ENCODE assay signal across 17 mouse cellular contexts in genomic region chr12:26937836-26938235, GRCm38 (mm10).
DNase-seq lines count a peak whose midpoint lies in the region; ATAC-seq lines count a peak whose summit lies in the region.
"Had no signal": no experiment of that assay in that cellular context is flagged by ENCODE, and none has a peak within 500 bp of the region (broad histone marks: within the 10 kb centered on the region; RNA-seq: fewer than 3 reads in every experiment).

No protein-coding gene starts in this region.

- H3K9me3 ChIP-seq in hindbrain, embryonic 14.5 days (ENCODE audit: control insufficient read depth, low read length): 0 out of 2 replicates have a peak, but pooled peaks cover 3% of the 10 kb centered on the region
- H3K9me3 ChIP-seq in hindbrain, embryonic 10.5 days: peaks cover 4% of the 10 kb centered on the region; the same call in 1 of the 2 replicates
- no peaks in the 10 kb centered on the region for H3K9me3 ChIP-seq in midbrain, embryonic 12.5 days

- peaks cover 15% of the 10 kb centered on the region; the same call in 1 of the 2 replicates for H3K4me1 ChIP-seq in hindbrain, embryonic 14.5 days (replicated peaks; ENCODE audit: control insufficient read depth, insufficient read depth, low read length)
- peaks cover 18% of the 10 kb centered on the region for H3K4me1 ChIP-seq in hindbrain, embryonic 10.5 days (replicated peaks)
- peaks cover 21% of the 10 kb centered on the region for H3K4me1 ChIP-seq in midbrain, embryonic 12.5 days

- H3K4me3 ChIP-seq in hindbrain, embryonic 14.5 days (replicated peaks; ENCODE audit: low read length): no peak overlapping the region
- H3K4me3 ChIP-seq in hindbrain, embryonic 10.5 days: no peak overlapping the region
- no peak overlapping the region for H3K4me3 ChIP-seq in midbrain, embryonic 12.5 days
- H3K4me3 ChIP-seq: embryonic facial prominence, embryonic 10.5 days; neural tube, embryonic 12.5 days had no signal

- H3K4me2 ChIP-seq in hindbrain, embryonic 14.5 days (replicated peaks): no peak overlapping the region
- H3K4me2 ChIP-seq in midbrain, embryonic 12.5 days (replicated peaks): no peak overlapping the region
- H3K4me2 ChIP-seq: neural tube, embryonic 12.5 days had no signal

- ATAC-seq in hindbrain, embryonic 14.5 days (ENCODE audit: low FRiP score): no peak
- no peak for ATAC-seq in midbrain, embryonic 12.5 days (ENCODE audit: low FRiP score, low read depth)
- no peak for ATAC-seq in frontal cortex, adult (ENCODE audit: low TSS enrichment)
- ATAC-seq: liver, postnatal 0 days had no signal

- peak overlapping the region; percentile 52 for H3K27ac ChIP-seq in hindbrain, embryonic 14.5 days
- H3K27ac ChIP-seq in hindbrain, embryonic 10.5 days: no peak overlapping the region
- H3K27ac ChIP-seq in midbrain, embryonic 12.5 days (replicated peaks): peak overlapping the region; percentile 69
- H3K27ac ChIP-seq: embryonic facial prominence, embryonic 10.5 days; neural tube, embryonic 12.5 days had no signal

- no peaks in the 10 kb centered on the region for H3K27me3 ChIP-seq in hindbrain, embryonic 14.5 days (ENCODE audit: control insufficient read depth, insufficient read depth, low read length)
- H3K27me3 ChIP-seq in hindbrain, embryonic 10.5 days (ENCODE audit: insufficient read depth, poor library complexity, severe bottlenecking): no peaks in the 10 kb centered on the region
- H3K27me3 ChIP-seq in midbrain, embryonic 12.5 days: no peaks in the 10 kb centered on the region
- H3K27me3 ChIP-seq: neural tube, embryonic 12.5 days had no signal

- WGBS in hindbrain, embryonic 14.5 days: 68% methylated on average over 3 of the region's 3 CpGs
- 85% methylated on average over 3 of the region's 3 CpGs for WGBS in hindbrain, embryonic 10.5 days
- WGBS in midbrain, embryonic 12.5 days: 72% methylated on average over 3 of the region's 3 CpGs

- no peak overlapping the region for H3K9ac ChIP-seq in hindbrain, embryonic 14.5 days
- no peak overlapping the region for H3K9ac ChIP-seq in midbrain, embryonic 12.5 days (replicated peaks)
- H3K9ac ChIP-seq: liver, postnatal 0 days; neural tube, embryonic 12.5 days had no signal

- DNase-seq in hindbrain, embryonic 14.5 days (ENCODE audit: low spot score): no peak
- no peak for DNase-seq in hindbrain, embryonic 10.5 days (ENCODE audit: low spot score)
- peak; percentile 3 to 20 for DNase-seq in cerebellum, adult 18-20 months
- peak; percentile 66 to 70 for DNase-seq in cerebellum, postnatal 10 days
- no peak for DNase-seq in urinary bladder, adult 2 months (ENCODE audit: low spot score)
- DNase-seq in adipocyte (ENCODE audit: low spot score): no peak
- DNase-seq: gastrocnemius, postnatal 36 days; kidney, adult 8-10 months; kidney, postnatal 36 days; liver; liver, postnatal 0 days; lung, postnatal 4 days; thymus, postnatal 36 days had no signal

- H3K36me3 ChIP-seq in hindbrain, embryonic 14.5 days (replicated peaks; ENCODE audit: control insufficient read depth, insufficient read depth): no peaks in the 10 kb centered on the region
- H3K36me3 ChIP-seq in hindbrain, embryonic 10.5 days: no peaks in the 10 kb centered on the region
- no peaks in the 10 kb centered on the region for H3K36me3 ChIP-seq in midbrain, embryonic 12.5 days
- H3K36me3 ChIP-seq: embryonic facial prominence, embryonic 10.5 days; neural tube, embryonic 12.5 days had no signal

Comparison
In these comparisons a context has a peak if more than half of its experiments do, and no peak if none do; other contexts are left out.
1. DNase-seq: peak in cerebellum, adult 18-20 months (2 of 2) and cerebellum, postnatal 10 days (2 of 2); none in hindbrain, embryonic 14.5 days (single experiment), hindbrain, embryonic 10.5 days (single experiment), urinary bladder, adult 2 months (single experiment) and adipocyte (single experiment).